ENCODE assay signal across 10 mouse cellular contexts in the genomic region with DNA sequence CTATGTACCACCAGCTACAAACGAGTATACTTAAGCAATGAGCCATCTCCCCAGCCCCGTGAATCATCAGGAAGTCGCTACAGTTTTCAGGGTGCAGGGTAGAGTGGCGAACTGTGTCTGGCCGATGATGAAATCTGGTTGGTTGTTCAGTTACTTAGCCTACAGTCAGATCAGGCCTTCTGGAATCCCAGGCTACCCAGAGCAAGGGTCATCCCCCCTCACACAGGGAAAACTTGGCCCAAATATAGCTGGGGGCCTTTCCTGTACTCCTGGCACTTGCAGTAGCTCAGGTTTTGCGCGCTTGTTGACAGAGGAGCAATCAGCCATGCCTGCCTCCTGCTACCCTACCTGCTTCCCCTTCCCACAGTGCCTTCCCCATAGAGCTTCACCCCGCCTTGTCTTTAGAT. TPM values are rescaled to one million over a fixed set of nuclear protein-coding genes. Genes with fewer than 3 reads are reported as not detected.
A peak's percentile ranks its signal among the peaks of the same experiment; 100 is the strongest.
DNase-seq lines count a peak whose midpoint lies in the region; ATAC-seq and TF ChIP-seq lines count a peak whose summit lies in the region.
"Had no signal": no experiment of that assay in that cellular context is flagged by ENCODE, and none has a peak within 500 bp of the region (broad histone marks: within the 10 kb centered on the region; RNA-seq: fewer than 3 reads in every experiment).

No protein-coding gene starts in this region.

- H3K9me3 ChIP-seq in heart, embryonic 10.5 days: no peaks in the 10 kb centered on the region
- H3K9me3 ChIP-seq in embryonic facial prominence, embryonic 12.5 days: no peaks in the 10 kb centered on the region
- H3K9me3 ChIP-seq: intestine, embryonic 15.5 days; lung, embryonic 15.5 days had no signal

- H3K4me2 ChIP-seq in embryonic facial prominence, embryonic 12.5 days (replicated peaks): no peak overlapping the region
- H3K4me2 ChIP-seq: intestine, embryonic 15.5 days; lung, embryonic 15.5 days had no signal

- TF ChIP-seq POLR2A in heart, adult 2 months (IDR thresholded peaks at IDR 0.05; ENCODE audit: insufficient read depth, low read depth, low read length): no peak

- 0 out of 2 replicates have a peak overlapping the region, but pooled peaks have one; percentile 36 for H3K27ac ChIP-seq in heart, embryonic 10.5 days
- no peak overlapping the region for H3K27ac ChIP-seq in heart, adult 2 months
- peak overlapping the region; percentile 72 for H3K27ac ChIP-seq in embryonic facial prominence, embryonic 12.5 days
- H3K27ac ChIP-seq: lung, embryonic 15.5 days had no signal

- intact Hi-C loops in heart, adult 2 months (cut with DNase I): no loop called here

- TF ChIP-seq EP300 in heart, adult 2 months (IDR thresholded peaks at IDR 0.05; ENCODE audit: insufficient read depth, low read depth, low read length): no peak

- ATAC-seq in embryonic facial prominence, embryonic 12.5 days (ENCODE audit: insufficient number of reproducible peaks, insufficient read depth, low FRiP score, low TSS enrichment): no peak
- peak; percentile 64 for ATAC-seq in megakaryocyte progenitor cell, adult 5-6 weeks (replicated peaks; ENCODE audit: poor library complexity)
- ATAC-seq in erythroblast, adult 5-6 weeks (replicated peaks; ENCODE audit: low FRiP score, poor library complexity, severe bottlenecking): no peak
- ATAC-seq: intestine, embryonic 15.5 days had no signal

- H3K36me3 ChIP-seq in heart, embryonic 10.5 days: no peaks in the 10 kb centered on the region
- no peaks in the 10 kb centered on the region for H3K36me3 ChIP-seq in heart, adult 2 months (ENCODE audit: control insufficient read depth, insufficient read depth, low read length)
- no peaks in the 10 kb centered on the region for H3K36me3 ChIP-seq in embryonic facial prominence, embryonic 12.5 days
- H3K36me3 ChIP-seq: intestine, embryonic 15.5 days; lung, embryonic 15.5 days had no signal

- H3K9ac ChIP-seq in heart, adult 2 months (ENCODE audit: low read depth, low read length): no peak overlapping the region
- H3K9ac ChIP-seq in embryonic facial prominence, embryonic 12.5 days: no peak overlapping the region
- H3K9ac ChIP-seq: intestine, embryonic 15.5 days; lung, embryonic 15.5 days had no signal

- no peaks in the 10 kb centered on the region for H3K27me3 ChIP-seq in heart, embryonic 10.5 days (ENCODE audit: insufficient read depth, poor library complexity, severe bottlenecking)
- H3K27me3 ChIP-seq in heart, adult 2 months (ENCODE audit: control insufficient read depth, insufficient read depth, low read length): no peaks in the 10 kb centered on the region
- H3K27me3 ChIP-seq in embryonic facial prominence, embryonic 12.5 days: no peaks in the 10 kb centered on the region
- H3K27me3 ChIP-seq: intestine, embryonic 15.5 days had no signal

- TF ChIP-seq CTCF in heart, adult 2 months (IDR thresholded peaks at IDR 0.05): no peak

- H3K79me2 ChIP-seq in heart, adult 2 months (replicated peaks; ENCODE audit: control insufficient read depth, insufficient read depth, low read length): no peaks in the 10 kb centered on the region

- H3K4me1 ChIP-seq in heart, embryonic 10.5 days: peaks cover 16% of the 10 kb centered on the region; the same call in 1 of the 2 replicates
- H3K4me1 ChIP-seq in heart, adult 2 months (ENCODE audit: control insufficient read depth, insufficient read depth, low read length): no peaks in the 10 kb centered on the region
- peaks cover 16% of the 10 kb centered on the region for H3K4me1 ChIP-seq in embryonic facial prominence, embryonic 12.5 days
- H3K4me1 ChIP-seq: lung, embryonic 15.5 days had no signal

- H3K4me3 ChIP-seq in heart, embryonic 10.5 days: no peak overlapping the region
- no peak overlapping the region for H3K4me3 ChIP-seq in heart, adult 2 months
- no peak overlapping the region for H3K4me3 ChIP-seq in embryonic facial prominence, embryonic 12.5 days
- H3K4me3 ChIP-seq: intestine, embryonic 15.5 days; lung, embryonic 15.5 days had no signal

- DNase-seq in heart, embryonic 10.5 days (ENCODE audit: low spot score): no peak
- no peak for DNase-seq in heart, adult 2 months
- DNase-seq in kidney, postnatal 10 days: peak; percentile 58
- DNase-seq in urinary bladder, adult 2 months (ENCODE audit: low spot score): no peak
- DNase-seq in right cerebral cortex, adult 18-20 months: no peak

- 74% methylated on average over 8 of the region's 8 CpGs for WGBS in heart, embryonic 10.5 days
- WGBS in heart, adult 2 months: 86% methylated on average over 8 of the region's 8 CpGs
- WGBS in embryonic facial prominence, embryonic 12.5 days: 69% methylated on average over 8 of the region's 8 CpGs

RNA-seq across cellular contexts. Expression of a gene that starts 12.3 kb away (rescaled TPM):
- polyA plus RNA-seq in heart, embryonic 10.5 days (2016; fragmentation: Nextera tagmentation; extraction: Ambion mirVana): 172 and 183 TPM in 2 replicates
- 10 to 100 TPM; 30.1 to 39.0 TPM for total RNA-seq in heart, adult 2 months (2021)
- 58.6 and 74.4 TPM in 2 replicates for polyA plus RNA-seq in heart, adult 2 months (2012; rRNA removed)
- 98.8 and 103 TPM in 2 replicates for polyA plus RNA-seq in embryonic facial prominence, embryonic 12.5 days (2016; fragmentation: Nextera tagmentation; extraction: Ambion mirVana)
- 187 and 190 TPM in 2 replicates for total RNA-seq in megakaryocyte progenitor cell, adult 5-6 weeks (2015)
- 79.3 and 105 TPM in 2 replicates for total RNA-seq in megakaryocyte progenitor cell, adult 5-6 weeks (2017)
- 73.8 and 96.1 TPM in 2 replicates for total RNA-seq in erythroblast, adult 5-6 weeks (2015; ENCODE audit: low replicate concordance)
- 36.4 and 46.4 TPM in 2 replicates for total RNA-seq in erythroblast, adult 5-6 weeks (2017; ENCODE audit: low replicate concordance)
- polyA plus RNA-seq in urinary bladder, adult 2 months (2012; rRNA removed): 94.8 and 129 TPM in 2 replicates

RNA-seq across cellular contexts. Expression of a gene that starts 37.6 kb away (rescaled TPM):
- polyA plus RNA-seq in heart, embryonic 10.5 days (2016; fragmentation: Nextera tagmentation; extraction: Ambion mirVana): 0.36 and 1.1 TPM in 2 replicates
- under 1 TPM; 0.13 to 0.80 TPM for total RNA-seq in heart, adult 2 months (2021)
- 1.00 and 2.1 TPM in 2 replicates for polyA plus RNA-seq in heart, adult 2 months (2012; rRNA removed)
- polyA plus RNA-seq in embryonic facial prominence, embryonic 12.5 days (2016; fragmentation: Nextera tagmentation; extraction: Ambion mirVana): 35.6 and 50.9 TPM in 2 replicates
- total RNA-seq in megakaryocyte progenitor cell, adult 5-6 weeks (2015): 0.07 TPM in 1 of 2 replicates, not detected in the other
- total RNA-seq in megakaryocyte progenitor cell, adult 5-6 weeks (2017): not detected in 2 replicates
- not detected in 2 replicates for total RNA-seq in erythroblast, adult 5-6 weeks (2015; ENCODE audit: low replicate concordance)
- not detected in 2 replicates for total RNA-seq in erythroblast, adult 5-6 weeks (2017; ENCODE audit: low replicate concordance)
- 6.4 and 7.1 TPM in 2 replicates for polyA plus RNA-seq in urinary bladder, adult 2 months (2012; rRNA removed)

RNA-seq across cellular contexts. Expression of a gene that starts 57.0 kb away (rescaled TPM):
- 35.7 TPM in 2 replicates for polyA plus RNA-seq in heart, embryonic 10.5 days (2016; fragmentation: Nextera tagmentation; extraction: Ambion mirVana)
- under 1 TPM in 1 of 2 experiments, not detected in 1; 0.31 TPM for total RNA-seq in heart, adult 2 months (2021)
- 0.18 and 0.53 TPM in 2 replicates for polyA plus RNA-seq in heart, adult 2 months (2012; rRNA removed)
- 38.5 and 39.0 TPM in 2 replicates for polyA plus RNA-seq in embryonic facial prominence, embryonic 12.5 days (2016; fragmentation: Nextera tagmentation; extraction: Ambion mirVana)
- total RNA-seq in megakaryocyte progenitor cell, adult 5-6 weeks (2015): 28.0 and 30.5 TPM in 2 replicates
- 19.8 and 25.7 TPM in 2 replicates for total RNA-seq in megakaryocyte progenitor cell, adult 5-6 weeks (2017)
- total RNA-seq in erythroblast, adult 5-6 weeks (2015; ENCODE audit: low replicate concordance): 11.9 and 21.7 TPM in 2 replicates
- 20.4 and 28.1 TPM in 2 replicates for total RNA-seq in erythroblast, adult 5-6 weeks (2017; ENCODE audit: low replicate concordance)
- 0.78 and 1.5 TPM in 2 replicates for polyA plus RNA-seq in urinary bladder, adult 2 months (2012; rRNA removed)

Comparison
In these comparisons a context has a peak if more than half of its experiments do, and no peak if none do; other contexts are left out.
1. RNA of a gene that starts 57.0 kb away (polyA plus RNA-seq): 38.5 to 39.0 TPM in embryonic facial prominence, embryonic 12.5 days and 35.7 TPM in heart, embryonic 10.5 days; 0.78 to 1.5 TPM in urinary bladder, adult 2 months and 0.18 to 0.53 TPM in heart, adult 2 months; every median in the first group is over 10 times any median in the second.